Mouse (Mus musculus): ENCODE results near the gene Pkd1l3.

Pkd1l3 gene

DNA sequence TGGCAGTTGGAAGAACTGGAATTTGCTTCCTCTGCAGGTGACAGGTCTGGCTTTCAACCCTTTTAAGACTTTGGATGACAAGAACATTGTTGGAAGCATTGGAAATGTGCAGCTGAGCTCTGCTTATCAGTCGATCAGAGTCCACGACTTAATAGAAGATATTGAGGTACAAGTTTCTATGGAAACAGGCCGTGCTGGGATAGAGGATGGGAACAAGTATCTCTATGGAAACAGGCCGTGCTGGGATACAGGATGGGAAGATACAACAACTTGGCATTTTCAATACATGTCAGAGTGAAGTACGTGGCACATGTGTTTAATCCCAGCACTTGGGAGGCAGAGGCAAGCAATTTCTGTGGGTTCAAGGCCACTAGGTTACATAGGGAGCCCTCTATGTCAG is 18.2 kb downstream of the Pkd1l3 start:
- no peak for DNase-seq (ENCODE audit: low spot score in 2 of 2)

GRCm38 (mm10) chr8:109635146-109635545 is 20.8 kb downstream of the Pkd1l3 start:
- DNase-seq (ENCODE audit: low spot score in 2 of 2), result no peak

GRCm38 (mm10) chr8:109638851-109639250 is 24.5 kb downstream of the Pkd1l3 start:
- no peak for DNase-seq (ENCODE audit: low spot score in 2 of 2)

GRCm38 (mm10) chr8:109640410-109640809 is 26.1 kb downstream of the Pkd1l3 start:
- no peak for DNase-seq (ENCODE audit: low spot score in 2 of 2)

DNA sequence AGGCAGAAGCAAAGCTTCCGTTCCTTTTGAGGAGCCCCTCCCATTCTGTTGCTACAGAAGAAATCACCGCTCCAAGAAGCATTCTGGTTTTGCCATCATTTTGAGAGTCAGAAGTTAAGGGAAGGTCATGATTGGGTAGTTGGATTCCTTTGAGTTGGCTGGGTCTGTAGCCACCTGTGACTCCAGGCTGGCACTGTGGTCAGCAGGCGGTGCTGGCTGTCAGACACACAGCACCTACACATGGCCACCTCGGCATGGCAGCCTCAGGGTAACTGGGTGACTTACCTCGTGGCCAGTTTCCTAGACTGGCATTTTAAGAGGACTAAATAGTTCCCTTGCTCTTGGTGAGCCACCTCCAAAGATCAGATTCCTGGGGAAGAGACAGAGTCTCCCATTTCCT is 26.9 kb downstream of the Pkd1l3 start:
- no peak for DNase-seq (ENCODE audit: low spot score in 2 of 2)

DNA sequence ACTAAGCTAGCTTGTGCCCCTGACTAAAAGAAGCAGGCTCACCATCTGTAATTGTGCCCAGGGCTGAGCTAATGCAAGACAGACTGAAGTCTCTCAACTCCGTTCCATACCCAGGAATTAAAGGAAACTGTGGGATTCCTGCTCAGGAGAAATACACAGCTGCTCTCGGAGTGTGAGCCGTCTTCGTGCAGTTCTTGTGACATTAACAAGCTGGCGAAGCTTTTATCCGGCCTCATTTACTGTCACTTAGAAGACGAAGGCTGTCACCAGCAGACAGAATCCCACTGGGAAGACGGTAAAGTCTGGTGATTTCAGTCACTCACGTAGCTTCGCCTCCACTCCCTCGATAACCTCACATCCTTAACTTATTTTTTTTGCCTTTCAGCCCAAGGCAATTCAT is 33.0 kb downstream of the Pkd1l3 start:
- no peak for DNase-seq (ENCODE audit: low spot score in 2 of 2)

- no peak for DNase-seq (ENCODE audit: low spot score in 2 of 2)
Observed at GRCm38 (mm10) chr8:109648469-109648868, 34.2 kb downstream of the Pkd1l3 start.

DNA sequence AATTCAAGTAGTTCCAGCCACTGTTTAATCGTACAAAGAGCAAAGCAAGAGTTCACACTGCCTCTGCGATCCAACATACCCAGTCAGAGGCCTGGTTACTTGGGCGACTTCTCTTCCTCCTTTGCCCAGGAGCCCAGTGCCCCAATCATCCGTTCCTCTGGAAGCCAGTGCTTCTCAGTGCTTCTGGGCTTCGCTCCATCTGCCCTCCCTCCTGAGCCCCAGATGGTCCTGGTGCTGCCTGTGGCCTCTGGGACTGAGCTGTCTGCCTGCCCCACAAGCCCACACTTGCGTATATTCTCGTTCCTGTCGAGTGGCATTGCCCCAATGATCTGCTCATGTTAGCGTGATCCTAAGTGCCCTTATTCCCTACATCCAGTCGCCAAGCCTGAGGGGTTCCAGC is 36.5 kb downstream of the Pkd1l3 start:
- no peak for DNase-seq (ENCODE audit: low spot score in 2 of 2)

DNA sequence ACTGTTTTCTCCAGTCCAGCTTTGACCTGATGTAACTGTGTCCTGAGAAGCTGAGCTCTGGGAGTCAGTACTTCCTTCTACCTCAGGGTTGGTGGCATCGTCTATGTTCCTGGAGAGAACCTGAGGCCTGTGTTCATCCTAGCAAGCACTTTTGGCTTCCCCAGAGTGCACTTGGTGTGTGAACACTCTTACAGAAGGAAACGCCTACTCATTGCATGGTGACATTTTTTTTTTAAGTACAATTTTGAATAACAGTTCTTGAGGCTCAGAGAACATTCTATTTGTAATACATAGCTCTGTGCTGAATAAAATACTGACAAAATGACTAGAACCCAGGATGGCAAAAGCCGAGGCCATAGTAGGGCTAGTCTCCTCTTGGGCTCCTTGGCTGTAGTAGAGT is 42.5 kb downstream of the Pkd1l3 start:
- no peak for DNase-seq (ENCODE audit: low spot score in 2 of 2)

GRCm38 (mm10) chr8:109662328-109662727 is 48.0 kb downstream of the Pkd1l3 start:
- no peak for DNase-seq (ENCODE audit: low spot score in 2 of 2)

DNA sequence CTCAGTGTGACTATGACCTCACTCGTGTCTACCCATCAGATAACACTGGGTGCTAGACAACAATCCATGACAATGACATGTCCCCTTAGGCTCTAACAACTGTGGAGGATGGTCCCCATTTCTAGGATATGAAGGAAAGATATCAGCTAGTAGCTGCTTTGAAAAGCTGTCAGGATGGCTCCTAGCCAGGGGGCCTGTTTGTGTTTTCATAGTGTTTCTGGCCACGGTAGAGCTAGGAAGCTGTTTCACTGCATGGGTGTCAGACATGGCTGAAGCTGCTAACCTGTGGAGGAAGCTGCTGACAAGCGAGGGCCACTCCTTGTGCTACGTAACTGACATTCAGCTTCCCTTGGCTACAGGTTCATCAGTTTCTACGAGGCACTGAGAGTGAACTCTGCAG is 52.3 kb downstream of the Pkd1l3 start:
- no peak for DNase-seq (ENCODE audit: low spot score in 2 of 2)

GRCm38 (mm10) chr8:109672656-109673055 is 58.3 kb downstream of the Pkd1l3 start:
- DNase-seq (ENCODE audit: low spot score in 2 of 2), result no peak

DNA sequence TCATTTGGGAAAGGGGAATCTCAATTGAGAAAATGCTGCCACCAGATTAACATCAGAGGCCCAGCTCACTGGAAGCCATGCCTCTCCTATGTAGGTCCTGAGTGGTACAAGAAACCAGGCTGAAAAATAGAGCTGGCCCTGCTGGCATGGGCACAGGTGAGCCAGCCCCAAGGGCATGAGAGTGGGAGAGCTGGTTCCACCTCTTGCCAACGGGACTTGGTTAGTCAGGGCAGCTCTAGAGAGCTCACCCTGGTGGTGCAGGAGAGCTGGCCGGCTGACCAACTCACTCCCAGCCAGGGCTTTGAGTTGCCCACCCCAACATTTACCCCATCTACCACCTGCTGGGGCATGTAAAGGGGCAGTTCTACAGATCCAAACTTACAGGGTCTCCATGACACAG is 59.3 kb downstream of the Pkd1l3 start:
- no peak for DNase-seq (ENCODE audit: low spot score in 2 of 2)

- peak in 1 of 2 experiments; percentile 22 for DNase-seq (ENCODE audit: low spot score in 2 of 2)
Observed at GRCm38 (mm10) chr8:109675896-109676643, 61.8 kb downstream of the Pkd1l3 start.

GRCm38 (mm10) chr8:109681535-109681934 is 67.2 kb downstream of the Pkd1l3 start:
- no peak for DNase-seq (ENCODE audit: low spot score in 2 of 2)

GRCm38 (mm10) chr8:109682120-109682519 is 67.8 kb downstream of the Pkd1l3 start:
- DNase-seq (ENCODE audit: low spot score in 2 of 2), result no peak

- DNase-seq (ENCODE audit: low spot score in 2 of 2), result no peak
Observed at GRCm38 (mm10) chr8:109687248-109687647, 72.9 kb downstream of the Pkd1l3 start.

GRCm38 (mm10) chr8:109691769-109692168 is 77.5 kb downstream of the Pkd1l3 start:
- no peak for DNase-seq (ENCODE audit: low spot score in 2 of 2)

DNA sequence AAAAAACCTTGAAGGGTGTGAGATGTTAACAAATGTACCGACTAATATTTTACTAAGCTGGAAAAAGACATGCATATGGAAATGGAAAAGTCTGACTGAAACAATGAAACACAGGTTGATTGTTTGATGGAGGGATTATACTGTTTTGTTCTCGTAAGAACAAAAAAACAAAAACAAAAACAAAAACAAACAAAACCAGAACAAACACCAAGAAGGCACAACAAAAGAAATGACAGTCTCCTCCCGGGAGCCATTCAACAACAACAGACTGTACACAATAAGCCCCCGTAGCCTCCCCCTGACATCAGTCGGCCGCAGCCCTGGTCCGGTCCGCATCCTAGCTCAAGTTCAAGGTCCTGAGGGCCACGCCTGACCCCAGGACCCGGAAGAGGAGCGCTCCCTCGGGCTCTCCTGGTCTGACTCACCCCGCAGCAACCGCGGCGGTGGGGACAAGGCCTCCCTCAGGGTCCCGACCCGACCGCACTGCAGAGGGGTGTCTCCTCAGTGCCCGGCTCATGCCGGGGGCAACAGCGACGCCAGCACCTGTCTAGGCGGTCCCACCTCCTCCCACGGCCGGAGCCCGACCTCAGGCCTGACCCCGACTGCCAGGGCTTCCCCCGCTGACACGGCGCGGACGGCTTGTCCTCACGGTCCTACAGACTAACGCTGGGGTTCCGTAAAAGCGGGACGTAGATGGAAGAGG is 78.3 kb downstream of the Pkd1l3 start:
- no peak for DNase-seq (ENCODE audit: low spot score in 2 of 2)

DNA sequence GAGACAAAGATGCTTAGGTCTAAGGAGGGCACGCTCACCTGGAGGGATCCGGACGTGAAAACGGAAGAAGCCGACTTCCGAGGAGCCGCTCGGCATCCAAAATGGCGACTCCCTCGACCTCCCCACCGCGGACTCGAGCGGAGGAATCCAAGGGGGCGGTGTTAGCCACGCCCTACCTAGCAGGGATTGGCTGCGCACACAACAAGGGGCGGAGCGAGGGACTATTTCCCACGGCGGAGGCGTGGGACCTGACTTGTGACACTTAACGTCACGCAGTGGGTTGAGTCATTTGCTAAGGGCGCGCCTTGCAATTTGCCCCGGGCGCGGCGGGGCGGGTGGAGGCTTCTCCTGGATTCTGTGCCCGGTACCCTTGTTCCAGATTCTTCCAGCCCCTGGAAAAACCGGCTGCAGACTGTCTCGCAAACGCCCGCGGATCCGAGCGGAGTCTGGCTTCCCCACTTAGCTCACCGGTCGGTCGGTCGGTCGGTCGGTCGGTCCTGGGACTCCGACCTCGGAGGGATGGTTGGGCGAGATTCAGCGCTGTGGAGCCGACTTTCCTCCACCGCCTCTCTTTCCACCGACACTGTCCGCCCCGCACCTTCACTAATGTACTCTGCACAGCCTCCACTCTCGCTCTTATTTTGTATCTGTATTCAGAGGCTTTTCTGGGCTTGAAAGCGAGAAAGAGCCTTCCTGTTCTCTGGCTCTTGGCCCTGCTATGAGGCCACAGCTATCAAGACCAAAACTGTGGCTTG is 79.0 kb downstream of the Pkd1l3 start, which contains the start of gene Ist1:
Gene Ist1, minus strand, starts transcription at position 115 of the 755 bp plus-strand sequence.
- peak; percentile 96 to 97 for DNase-seq (ENCODE audit: low spot score in 2 of 2)

DNA sequence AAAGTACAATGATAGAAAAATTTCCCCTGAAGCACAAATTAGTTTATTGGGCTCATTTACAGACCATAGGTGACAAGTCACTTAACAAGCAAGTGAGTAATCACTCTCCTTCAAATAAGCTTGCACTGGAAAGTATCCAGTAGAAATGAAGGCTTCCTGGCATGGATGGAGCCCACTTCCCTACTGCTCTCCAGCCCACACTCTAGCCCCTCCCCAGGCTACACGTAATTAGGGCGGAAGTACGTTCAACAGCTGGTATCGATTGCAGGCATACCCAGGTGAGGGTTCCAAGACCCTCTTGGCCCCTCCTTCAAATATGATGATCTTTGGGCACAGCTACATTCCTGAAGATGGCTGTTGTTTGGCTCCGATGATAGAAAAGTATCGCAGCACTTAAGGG is 79.8 kb downstream of the Pkd1l3 start:
- DNase-seq (ENCODE audit: low spot score in 2 of 2), result no peak

GRCm38 (mm10) chr8:109697754-109698153 is 83.4 kb downstream of the Pkd1l3 start:
- no peak for DNase-seq (ENCODE audit: low spot score in 2 of 2)

- DNase-seq (ENCODE audit: low spot score in 2 of 2), result no peak
Observed at GRCm38 (mm10) chr8:109698477-109698876, 84.2 kb downstream of the Pkd1l3 start.

Measured in frontal cortex, postnatal 14 days (tissue).